Mouse (Mus musculus) stomach, postnatal 0 days (tissue): Measurements from ENCODE around the gene Fyco1.

Source experiments
- CTCF ChIP-seq: IDR thresholded peaks from 2 replicates; pipeline ENCODE4 v1.5.1; 2016; ENCODE audit warnings: antibody characterized with exemption, low read depth, mild to moderate bottlenecking, moderate library complexity
- EP300 ChIP-seq: optimal IDR thresholded peaks from 2 replicates; pipeline ENCODE3; 2016; ENCODE audit warnings: antibody characterized with exemption

DNA sequence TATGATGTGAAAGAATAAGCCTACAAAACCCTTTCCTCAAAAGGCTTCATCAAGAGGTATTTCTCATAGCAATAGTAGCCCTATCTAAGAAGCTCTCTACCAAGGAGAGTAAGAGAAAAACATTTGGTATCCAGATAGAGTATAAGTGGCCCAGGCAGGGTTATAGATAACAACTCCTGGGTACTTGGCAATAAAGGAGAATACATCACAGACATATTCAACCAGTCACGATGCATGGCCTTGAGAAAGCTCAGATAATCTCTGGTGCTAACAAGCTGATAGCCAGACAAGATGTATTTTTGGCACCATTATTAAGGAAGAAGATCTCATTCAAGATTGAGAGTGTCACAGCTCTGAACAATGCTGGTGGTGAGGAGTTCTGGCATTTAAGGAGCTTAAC is 5.2 kb downstream of the Fyco1 start:
- TF ChIP-seq CTCF (no peak), EP300 (no peak)
